8 mouse cellular contexts compared by ENCODE assay signal in genomic region chr3:103280875-103281274, GRCm38 (mm10). TPM values are rescaled to one million over a fixed set of nuclear protein-coding genes. Genes with fewer than 3 reads are reported as not detected.
DNase-seq lines count a peak whose midpoint lies in the region; ATAC-seq lines count a peak whose summit lies in the region.

No protein-coding gene starts in this region.

- no peaks in the 10 kb centered on the region for H3K27me3 ChIP-seq in heart, embryonic 13.5 days (replicated peaks)
- H3K27me3 ChIP-seq in hindbrain, embryonic 14.5 days (ENCODE audit: control insufficient read depth, insufficient read depth, low read length): no peaks in the 10 kb centered on the region
- no peaks in the 10 kb centered on the region for H3K27me3 ChIP-seq in liver, embryonic 16.5 days (ENCODE audit: control insufficient read depth, insufficient read depth, low read depth, low read length)

- DNase-seq in heart, postnatal 14 days: no peak
- DNase-seq in NIH3T3 (ENCODE audit: low read depth): peak; percentile 21
- no peak for DNase-seq in hindbrain, embryonic 14.5 days (ENCODE audit: low spot score)
- no peak for DNase-seq in urinary bladder, postnatal 10 days (ENCODE audit: low spot score)
- DNase-seq in embryo, embryonic 11 days: no peak
- DNase-seq in frontal cortex, postnatal 25 days (ENCODE audit: low spot score in 2 of 2): no peak

- intact Hi-C loops in heart, postnatal 14 days (cut with DNase I): loop anchor here (5.0 kb wide), 1 partner anchor 36 kb away; no protein-coding TSS in a partner anchor

- peak overlapping the region; percentile 86 for H3K4me2 ChIP-seq in heart, embryonic 13.5 days
- H3K4me2 ChIP-seq in hindbrain, embryonic 14.5 days (replicated peaks): peak overlapping the region; percentile 96
- H3K4me2 ChIP-seq in liver, embryonic 16.5 days (ENCODE audit: low read depth, low read length): peak overlapping the region; percentile 68

- peak overlapping the region; percentile 93 for H3K27ac ChIP-seq in heart, embryonic 13.5 days (replicated peaks)
- H3K27ac ChIP-seq in hindbrain, embryonic 14.5 days: peak overlapping the region; percentile 96; the same call in 1 of the 2 replicates
- H3K27ac ChIP-seq in liver, embryonic 16.5 days (ENCODE audit: low read length): peak overlapping the region; percentile 91

- WGBS in heart, embryonic 13.5 days: 28% methylated on average over 5 of the region's 5 CpGs
- WGBS in hindbrain, embryonic 14.5 days: 32% methylated on average over 5 of the region's 5 CpGs
- WGBS in liver, embryonic 16.5 days (ENCODE audit: insufficient replicate concordance): 33% methylated on average over 5 of the region's 5 CpGs

- peak overlapping the region; percentile 95 for H3K4me3 ChIP-seq in heart, embryonic 13.5 days
- H3K4me3 ChIP-seq in hindbrain, embryonic 14.5 days (replicated peaks; ENCODE audit: low read length): peak overlapping the region; percentile 88
- peak overlapping the region; percentile 100 for H3K4me3 ChIP-seq in liver, embryonic 16.5 days (ENCODE audit: low read depth, low read length)

- H3K4me1 ChIP-seq in heart, embryonic 13.5 days: peaks cover 27% of the 10 kb centered on the region
- peaks cover 24% of the 10 kb centered on the region for H3K4me1 ChIP-seq in hindbrain, embryonic 14.5 days (replicated peaks; ENCODE audit: control insufficient read depth, insufficient read depth, low read length)
- peaks cover 14% of the 10 kb centered on the region for H3K4me1 ChIP-seq in liver, embryonic 16.5 days (ENCODE audit: control insufficient read depth, low read depth, low read length)

- peak overlapping the region; percentile 94 for H3K9ac ChIP-seq in heart, embryonic 13.5 days
- H3K9ac ChIP-seq in hindbrain, embryonic 14.5 days: peak overlapping the region; percentile 91
- H3K9ac ChIP-seq in liver, embryonic 16.5 days (ENCODE audit: low read depth, low read length): peak overlapping the region; percentile 99

- ATAC-seq in heart, embryonic 13.5 days (ENCODE audit: extremely low read depth, insufficient number of reproducible peaks, low FRiP score, low TSS enrichment): no peak
- ATAC-seq in hindbrain, embryonic 14.5 days (ENCODE audit: low FRiP score): no peak
- no peak for ATAC-seq in liver, embryonic 16.5 days (ENCODE audit: low read depth)

- H3K9me3 ChIP-seq in heart, embryonic 13.5 days: no peaks in the 10 kb centered on the region
- H3K9me3 ChIP-seq in hindbrain, embryonic 14.5 days (ENCODE audit: control insufficient read depth, low read length): no peaks in the 10 kb centered on the region
- no peaks in the 10 kb centered on the region for H3K9me3 ChIP-seq in liver, embryonic 16.5 days (replicated peaks; ENCODE audit: control insufficient read depth, low read length)

- H3K36me3 ChIP-seq in heart, embryonic 13.5 days: peaks cover 21% of the 10 kb centered on the region
- H3K36me3 ChIP-seq in hindbrain, embryonic 14.5 days (replicated peaks; ENCODE audit: control insufficient read depth, insufficient read depth): no peaks in the 10 kb centered on the region
- no peaks in the 10 kb centered on the region; the same call in 1 of the 2 replicates for H3K36me3 ChIP-seq in liver, embryonic 16.5 days (ENCODE audit: control insufficient read depth, insufficient read depth)

RNA-seq across cellular contexts. Expression of gene Trim33, which starts 1.8 kb away (rescaled TPM):
- polyA plus RNA-seq in heart, embryonic 13.5 days (2015; fragmentation: Nextera tagmentation; extraction: Ambion mirVana): 9.8 and 11.8 TPM in 2 replicates
- 10 to 100 TPM; 16.7 to 16.9 TPM for total RNA-seq in heart, postnatal 14 days (2021)
- polyA plus RNA-seq in hindbrain, embryonic 14.5 days (2014; fragmentation: Nextera tagmentation; extraction: Ambion mirVana): 26.1 and 31.9 TPM in 2 replicates
- 5.1 and 6.1 TPM in 2 replicates for polyA plus RNA-seq in liver, embryonic 16.5 days (2015; fragmentation: Nextera tagmentation; extraction: Ambion mirVana)
